Mouse (Mus musculus) CH12.LX (cell line): ENCODE data around the gene Ap1s1. TPM values are rescaled to one million over a fixed set of nuclear protein-coding genes. Genes with fewer than 3 reads are reported as not detected.

ENCODE experiments used
- DNase-seq: peaks from one replicate; pipeline ENCODE4 v3.0.0-alpha.2; 2013; ENCODE audit errors: extremely low read depth
- H3K27ac ChIP-seq: 2 replicates; pipeline ENCODE4 v1.5.1; 2012; ENCODE audit warnings: low read depth, mild to moderate bottlenecking, control low read depth, moderate library complexity; ENCODE audit not compliant: insufficient read depth
- H3K27me3 ChIP-seq: replicated peaks from 2 replicates; pipeline ENCODE3; 2012; ENCODE audit warnings: inconsistent platforms
- H3K36me3 ChIP-seq, 2 experiments: replicated peaks in 1 of 2; 2 replicates each; pipeline versions ENCODE3 to v1.6.1; 2012; ENCODE audit warnings: inconsistent platforms in 1 of 2, low read length in 1 of 2, mild to moderate bottlenecking in 1 of 2, mixed read lengths in 1 of 2, moderate library complexity in 1 of 2; ENCODE audit not compliant: control insufficient read depth in 1 of 2, insufficient read depth in 1 of 2
- H3K4me1 ChIP-seq, 2 experiments: 2 replicates each; pipeline ENCODE4 v1.6.1; 2012; ENCODE audit warnings: inconsistent platforms in 1 of 2, moderate library complexity in 1 of 2; ENCODE audit not compliant: insufficient read depth in 2 of 2, control insufficient read depth in 1 of 2
- H3K4me2 ChIP-seq: 2 replicates; pipeline ENCODE4 v1.6.1; 2012; ENCODE audit warnings: low read depth, mild to moderate bottlenecking, control low read depth; ENCODE audit not compliant: poor library complexity, insufficient read depth, severe bottlenecking
- H3K4me3 ChIP-seq, 3 experiments: fragments of 150-350 bp in 1 of 3; sonication (generic) in 1 of 3; replicated peaks in 1 of 3; 2 replicates each; pipeline versions ENCODE3 to v1.5.1; 2011 to 2012; ENCODE audit warnings: low read depth in 2 of 3, low read length in 2 of 3, mild to moderate bottlenecking in 2 of 3, moderate library complexity in 2 of 3, control low read depth in 1 of 3, improper control_type of control experiment in 1 of 3, inconsistent platforms in 1 of 3, mixed read lengths in 1 of 3; ENCODE audit not compliant: poor library complexity in 1 of 3
- H3K79me2 ChIP-seq: replicated peaks from 2 replicates; pipeline ENCODE4 v1.6.1; 2012; ENCODE audit warnings: mild to moderate bottlenecking, moderate library complexity; ENCODE audit not compliant: control insufficient read depth, poor library complexity, insufficient read depth, severe bottlenecking; ENCODE audit errors: extremely low read depth
- H3K9ac ChIP-seq: 2 replicates; pipeline ENCODE4 v1.6.1; 2012; ENCODE audit warnings: low read depth, mild to moderate bottlenecking, control low read depth, moderate library complexity; ENCODE audit not compliant: insufficient read depth
- H3K9me3 ChIP-seq: replicated peaks from 2 replicates; pipeline ENCODE3; 2012; ENCODE audit warnings: low read length, inconsistent platforms, mixed read lengths
- BHLHE40 ChIP-seq: IDR thresholded peaks from 2 replicates; pipeline ENCODE4 v1.6.1; 2011; ENCODE audit warnings: mild to moderate bottlenecking, low read depth, low read length, improper control_type of control experiment
- CHD1 ChIP-seq: IDR thresholded peaks from 2 replicates; pipeline ENCODE4 v1.6.1; 2012; ENCODE audit warnings: low read depth, low read length, improper control_type of control experiment, inconsistent platforms
- CHD2 ChIP-seq: IDR thresholded peaks from 2 replicates; pipeline ENCODE4 v1.6.1; 2011; ENCODE audit warnings: low read length, improper control_type of control experiment
- CTCF ChIP-seq, 2 experiments: IDR thresholded peaks in 1 of 2; conservative IDR thresholded peaks in 1 of 2; 2 replicates each; pipeline ENCODE4 v1.5.1; 2011 to 2012; ENCODE audit warnings: low read depth in 2 of 2, low read length in 2 of 2, improper control_type of control experiment in 1 of 2, inconsistent platforms in 1 of 2, mild to moderate bottlenecking in 1 of 2, moderate library complexity in 1 of 2
- ETS1 ChIP-seq: conservative IDR thresholded peaks from 2 replicates; pipeline ENCODE4 v1.6.1; 2012; ENCODE audit warnings: low read depth, mild to moderate bottlenecking, inconsistent platforms, low read length, improper control_type of control experiment, moderate library complexity
- GABPA ChIP-seq: IDR thresholded peaks from 2 replicates; pipeline ENCODE4 v1.6.1; 2012; ENCODE audit warnings: low read depth, low read length, improper control_type of control experiment, inconsistent platforms; ENCODE audit not compliant: insufficient replicate concordance
- JUND ChIP-seq: conservative IDR thresholded peaks from 2 replicates; pipeline ENCODE4 v1.6.1; 2011; ENCODE audit warnings: low read depth, low read length, improper control_type of control experiment
- KAT2A ChIP-seq: IDR thresholded peaks from 2 replicates; pipeline ENCODE4 v1.6.1; 2012; ENCODE audit warnings: low read length, improper control_type of control experiment, inconsistent platforms; ENCODE audit not compliant: insufficient replicate concordance
- MEF2A ChIP-seq: IDR thresholded peaks from 2 replicates; pipeline ENCODE4 v1.6.1; 2014; ENCODE audit warnings: low read depth, mild to moderate bottlenecking, inconsistent platforms, low read length, improper control_type of control experiment, borderline replicate concordance
- MXI1 ChIP-seq: IDR thresholded peaks from 2 replicates; pipeline ENCODE4 v1.6.1; 2011; ENCODE audit warnings: mild to moderate bottlenecking, low read depth, low read length, improper control_type of control experiment
- MYC ChIP-seq: IDR thresholded peaks from 2 replicates; pipeline ENCODE4 v1.6.1; 2011; ENCODE audit warnings: low read depth, mild to moderate bottlenecking, improper control_type of control experiment, low read length
- NELFE ChIP-seq: IDR thresholded peaks from 2 replicates; pipeline ENCODE4 v1.6.1; 2011; ENCODE audit warnings: low read depth, low read length, improper control_type of control experiment
- PAX5 ChIP-seq: IDR thresholded peaks from 2 replicates; pipeline ENCODE4 v1.6.1; 2012; ENCODE audit warnings: low read length, inconsistent platforms, mixed read lengths
- POLR2AphosphoS2 ChIP-seq: IDR thresholded peaks from 2 replicates; pipeline ENCODE4 v1.6.1; 2011; ENCODE audit warnings: low read depth, low read length, improper control_type of control experiment
- RAD21 ChIP-seq: IDR thresholded peaks from 2 replicates; pipeline ENCODE4 v1.6.1; 2011; ENCODE audit warnings: low read depth, mild to moderate bottlenecking, low read length, improper control_type of control experiment, moderate library complexity
- RCOR1 ChIP-seq: conservative IDR thresholded peaks from 2 replicates; pipeline ENCODE4 v1.6.1; 2012; ENCODE audit warnings: low read depth, mild to moderate bottlenecking, inconsistent platforms, low read length, improper control_type of control experiment
- SMC3 ChIP-seq: IDR thresholded peaks from 2 replicates; pipeline ENCODE4 v1.6.1; 2011; ENCODE audit warnings: low read depth, low read length, improper control_type of control experiment
- USF1 ChIP-seq: IDR thresholded peaks from 2 replicates; pipeline ENCODE4 v1.6.1; 2014; ENCODE audit warnings: low read depth, mild to moderate bottlenecking, inconsistent platforms, low read length, improper control_type of control experiment
- ZKSCAN1 ChIP-seq: IDR thresholded peaks from 2 replicates; pipeline ENCODE4 v1.6.1; 2012; ENCODE audit warnings: low read depth, inconsistent platforms, low read length, improper control_type of control experiment, borderline replicate concordance
- ZNF384 ChIP-seq: IDR thresholded peaks from 2 replicates; pipeline ENCODE4 v1.6.1; 2012; ENCODE audit warnings: low read depth, low read length, improper control_type of control experiment, inconsistent platforms
- dilution Hi-C: fragments of 300-500 bp; cut with MboI; formaldehyde crosslinking; loops from 2 replicates; pipeline ENCODE4 v1.14.3; 2020; ENCODE audit warnings: low sequenced_read_pairs; ENCODE audit not compliant: extremely low pct_unique_long_range_greater_than_20kb, extremely low pct_ligation_motif_present
- in situ Hi-C: fragments of 300-500 bp; cut with MboI; formaldehyde crosslinking; loops from 3 replicates; pipeline ENCODE4 v1.14.3; 2019; ENCODE audit warnings: low sequenced_read_pairs, low pct_ligation_motif_present, low pct_unique_long_range_greater_than_20kb, mixed read lengths
- polyA plus RNA-seq: library from polyadenylated mRNA; unstranded; fragments of >175 nt; gene quantifications from 2 replicates; pipeline ENCODE4 v1.2.1, GENCODE M21; 2012; ENCODE audit warnings: low read depth; ENCODE audit not compliant: insufficient read length
- total RNA-seq, 2 experiments: library from RNA; depleted of rRNA; stranded (reverse); fragments of 300-350 nt in 1 of 2; fragments of >200 nt in 1 of 2; gene quantifications; 2 replicates each; pipeline ENCODE4 v1.2.3; 2012 to 2014

The Ap1s1 gene
- total and polyA plus RNA-seq, 3 experiments: 68.0 to 102 (median 98.8) TPM

DNA sequence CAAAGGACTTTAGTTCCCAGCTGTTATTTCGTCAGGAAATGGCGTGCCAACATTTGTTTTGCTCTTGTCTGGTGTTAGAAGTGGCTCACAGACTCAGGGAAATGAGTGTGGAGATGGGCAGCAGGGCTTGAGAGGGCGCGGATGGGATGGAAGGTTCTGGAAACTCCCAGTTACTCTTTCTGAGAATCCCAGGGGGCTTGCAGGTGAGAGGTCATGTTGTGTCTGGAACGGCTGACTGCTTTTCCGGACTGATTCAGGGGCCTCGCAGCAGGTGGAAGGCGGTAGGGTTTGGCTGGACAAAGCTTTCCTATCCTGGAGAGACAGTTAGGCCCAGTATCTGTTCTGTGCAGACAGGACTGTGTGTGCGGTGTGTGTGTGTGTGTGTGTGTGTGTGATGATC is 47.8 kb upstream of the Ap1s1 start:
- TF ChIP-seq MYC (no peak), ETS1 (no peak), USF1 (no peak)
- Histone ChIP-seq H3K79me2 (no peaks in the 10 kb centered on the region), H3K4me2 (no peak overlapping the region), H3K4me3 (no peak overlapping the region), H3K36me3 (no peaks in the 10 kb centered on the region), H3K27ac (no peak overlapping the region), H3K9ac (no peak overlapping the region), H3K9me3 (peaks cover 8% of the 10 kb centered on the region), H3K4me1 (peaks cover 0 to 11% of the 10 kb centered on the region in 2 experiments; a peak in 2 of 4 replicates), H3K27me3 (no peaks in the 10 kb centered on the region)
- no peak for DNase-seq
- dilution Hi-C loops: no loop called here
- in situ Hi-C loops: no loop called here

- Histone ChIP-seq H3K4me2 (no peak overlapping the region), H3K9ac (no peak overlapping the region), H3K4me3 (no peak overlapping the region), H3K36me3 (no peaks in the 10 kb centered on the region), H3K79me2 (no peaks in the 10 kb centered on the region), H3K27me3 (no peaks in the 10 kb centered on the region), H3K27ac (no peak overlapping the region), H3K4me1 (peaks cover 0 to 11% of the 10 kb centered on the region in 2 experiments; a peak in 2 of 4 replicates), H3K9me3 (peaks cover 7% of the 10 kb centered on the region)
- no peak for DNase-seq
- in situ Hi-C loops (no loop called here), dilution Hi-C loops (no loop called here)
- TF ChIP-seq GABPA: no peak
- no peak for TF ChIP-seq NELFE
- TF ChIP-seq RCOR1: no peak
- no peak for TF ChIP-seq RAD21
- TF ChIP-seq MXI1: no peak
- no peak for TF ChIP-seq ZNF384
- TF ChIP-seq ETS1: no peak
- TF ChIP-seq JUND: no peak
- TF ChIP-seq BHLHE40: no peak
- no peak for TF ChIP-seq KAT2A
- no peak for TF ChIP-seq CHD2
- TF ChIP-seq ZKSCAN1: no peak
- TF ChIP-seq CTCF (conservative IDR thresholded peaks at IDR 0.05 in 1 of 2, IDR thresholded peaks at IDR 0.05 in 1 of 2; ENCODE audit: low read depth in 2 of 2, low read length in 2 of 2): no peak
- TF ChIP-seq POLR2AphosphoS2: no peak
- no peak for TF ChIP-seq CHD1
- TF ChIP-seq SMC3: no peak
- no peak for TF ChIP-seq USF1
- no peak for TF ChIP-seq PAX5
- TF ChIP-seq MYC: no peak
- no peak for TF ChIP-seq MEF2A
Measured at GRCm38 (mm10) chr5:137091560-137091959, 45.6 kb upstream of the Ap1s1 start.
